Mouse (Mus musculus) liver, embryonic 16.5 days (tissue): ENCODE results near the gene Ccdc62. TPM values are rescaled to one million over a fixed set of nuclear protein-coding genes. Genes with fewer than 3 reads are reported as not detected.
A peak's percentile ranks its signal among the peaks of the same experiment; 100 is the strongest.

Experiments
- ATAC-seq: fragments of 200-750 bp; cut with Nextera tagmentation; 2 replicates; pipeline ENCODE4 v1.8.0; 2017; ENCODE audit warnings: low read depth, mild to moderate bottlenecking, moderate number of reproducible peaks, moderate library complexity
- H3K27ac ChIP-seq: fragments of 300-500 bp; sonication (generic); 2 replicates; pipeline ENCODE4 v1.5.1; 2014; ENCODE audit warnings: mild to moderate bottlenecking, low read length
- H3K27me3 ChIP-seq: fragments of 300-500 bp; sonication (generic); 2 replicates; pipeline ENCODE4 v1.6.1; 2014; ENCODE audit warnings: low read depth, low read length, mixed read lengths; ENCODE audit not compliant: control insufficient read depth, insufficient read depth
- H3K36me3 ChIP-seq: fragments of 300-500 bp; sonication (generic); 2 replicates; pipeline ENCODE4 v1.6.1; 2014; ENCODE audit warnings: mild to moderate bottlenecking; ENCODE audit not compliant: control insufficient read depth, insufficient read depth
- H3K4me1 ChIP-seq: fragments of 300-500 bp; sonication (generic); 2 replicates; pipeline ENCODE4 v1.6.1; 2014; ENCODE audit warnings: low read depth, low read length, mixed read lengths; ENCODE audit not compliant: control insufficient read depth
- H3K4me2 ChIP-seq: fragments of 300-500 bp; sonication (generic); 2 replicates; pipeline ENCODE4 v1.6.1; 2014; ENCODE audit warnings: low read depth, low read length, mixed read lengths
- H3K4me3 ChIP-seq: fragments of 300-500 bp; sonication (generic); 2 replicates; pipeline ENCODE4 v1.5.1; 2014; ENCODE audit warnings: low read depth, mild to moderate bottlenecking, low read length
- H3K9ac ChIP-seq: fragments of 300-500 bp; sonication (generic); 2 replicates; pipeline ENCODE4 v1.6.1; 2014; ENCODE audit warnings: low read depth, low read length
- H3K9me3 ChIP-seq: fragments of 300-500 bp; sonication (generic); replicated peaks from 2 replicates; pipeline ENCODE4 v1.6.1; 2016; ENCODE audit warnings: low read length; ENCODE audit not compliant: control insufficient read depth
- WGBS: fragments of 180-500 bp; shearing (Covaris S2); extraction: QIAGEN DNeasy Blood & Tissue Kit; methylation state at CpG from one replicate; pipeline ENCODE4 v1.1.7; 2014; ENCODE audit not compliant: insufficient replicate concordance; 5-methylcytosine and 5-hydroxymethylcytosine counted together
- microRNA-seq: library from miRNA; unstranded; fragments of <30 nt; microRNA quantifications from one replicate; pipeline ENCODE4, GENCODE M21; 2016
- polyA plus RNA-seq: library from polyadenylated mRNA; unstranded; fragments of >200 nt; fragmentation: Nextera tagmentation; extraction: Ambion mirVana; gene quantifications from 2 replicates; pipeline ENCODE4 v1.2.1, GENCODE M21; 2015

Gene Ccdc62
- polyA plus RNA-seq, 1 experiment from 2014 or later, result 2.2 TPM

DNA sequence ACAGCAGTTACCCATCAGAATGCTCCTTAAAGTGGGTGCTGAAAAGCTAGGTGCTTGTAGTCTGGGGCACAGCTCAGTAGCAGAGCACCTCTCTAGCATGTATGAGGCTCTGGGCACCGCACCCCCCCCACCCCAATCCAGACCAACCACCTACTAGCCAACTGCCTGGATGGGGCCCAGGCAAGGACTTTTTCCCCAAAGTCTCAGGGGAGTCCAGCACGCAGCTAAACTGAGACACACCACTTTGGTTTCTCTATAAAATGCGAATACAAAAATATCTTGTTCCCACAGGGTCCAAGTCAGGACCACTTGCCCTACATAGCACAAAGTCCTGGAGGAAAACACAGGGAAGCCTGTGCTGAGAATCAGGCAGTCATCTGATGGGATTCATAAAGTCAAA is 83.7 kb downstream of the Ccdc62 start:
- no peaks in the 10 kb centered on the region for H3K9me3 ChIP-seq
- 75% methylated on average over 3 of the region's 3 CpGs for WGBS
- no peak overlapping the region for H3K4me3 ChIP-seq
- H3K27ac ChIP-seq, result no peak overlapping the region
- peaks cover 90% of the 10 kb centered on the region for H3K4me1 ChIP-seq
- no peak for ATAC-seq
- no peak overlapping the region for H3K9ac ChIP-seq
- no peak overlapping the region for H3K4me2 ChIP-seq
- H3K27me3 ChIP-seq, result no peaks in the 10 kb centered on the region
- H3K36me3 ChIP-seq, result peaks cover 4% of the 10 kb centered on the region; the same call in 1 of the 2 replicates

GRCm38 (mm10) chr5:124014791-124015251 is 84.3 kb downstream of the Ccdc62 start:
- H3K4me3 ChIP-seq, result no peak overlapping the region
- no peak for ATAC-seq
- H3K27ac ChIP-seq, result 0 out of 2 replicates have a peak overlapping the region, but pooled peaks have one; percentile 21
- no peaks in the 10 kb centered on the region for H3K9me3 ChIP-seq
- peaks cover 92% of the 10 kb centered on the region for H3K4me1 ChIP-seq
- H3K9ac ChIP-seq, result no peak overlapping the region
- H3K36me3 ChIP-seq, result peaks cover under 1% of the 10 kb centered on the region; the same call in 1 of the 2 replicates
- H3K27me3 ChIP-seq, result no peaks in the 10 kb centered on the region
- no peak overlapping the region for H3K4me2 ChIP-seq
- 48% methylated on average over 11 of the region's 11 CpGs for WGBS

DNA sequence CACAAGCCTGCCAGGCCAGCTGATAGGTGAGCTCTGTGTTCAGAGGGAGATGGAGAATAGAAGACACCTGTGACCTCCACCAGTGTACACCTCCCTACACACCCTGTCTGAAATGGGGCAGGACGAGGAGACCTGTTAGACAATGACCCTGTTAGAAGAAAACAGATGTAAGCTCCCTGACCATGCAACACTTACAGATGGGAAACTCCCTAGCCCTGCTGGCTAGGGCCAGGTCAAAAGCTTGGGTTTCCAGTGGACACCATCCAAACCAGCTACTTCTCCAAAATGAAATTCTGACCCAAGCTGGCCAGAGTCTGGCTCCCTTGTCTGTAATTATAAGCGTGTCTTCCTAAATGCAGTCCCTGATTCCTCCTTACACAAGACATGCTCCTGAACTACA is 85.2 kb downstream of the Ccdc62 start:
- H3K4me2 ChIP-seq, result no peak overlapping the region
- H3K4me1 ChIP-seq, result peaks cover 91% of the 10 kb centered on the region
- no peak overlapping the region for H3K27ac ChIP-seq
- no peaks in the 10 kb centered on the region for H3K9me3 ChIP-seq
- H3K27me3 ChIP-seq, result no peaks in the 10 kb centered on the region
- H3K9ac ChIP-seq, result no peak overlapping the region
- H3K36me3 ChIP-seq, result 0 out of 2 replicates have a peak, but pooled peaks cover 2% of the 10 kb centered on the region
- no peak overlapping the region for H3K4me3 ChIP-seq
- ATAC-seq, result no peak
- WGBS, result 67% methylated on average over 2 of the region's 2 CpGs

DNA sequence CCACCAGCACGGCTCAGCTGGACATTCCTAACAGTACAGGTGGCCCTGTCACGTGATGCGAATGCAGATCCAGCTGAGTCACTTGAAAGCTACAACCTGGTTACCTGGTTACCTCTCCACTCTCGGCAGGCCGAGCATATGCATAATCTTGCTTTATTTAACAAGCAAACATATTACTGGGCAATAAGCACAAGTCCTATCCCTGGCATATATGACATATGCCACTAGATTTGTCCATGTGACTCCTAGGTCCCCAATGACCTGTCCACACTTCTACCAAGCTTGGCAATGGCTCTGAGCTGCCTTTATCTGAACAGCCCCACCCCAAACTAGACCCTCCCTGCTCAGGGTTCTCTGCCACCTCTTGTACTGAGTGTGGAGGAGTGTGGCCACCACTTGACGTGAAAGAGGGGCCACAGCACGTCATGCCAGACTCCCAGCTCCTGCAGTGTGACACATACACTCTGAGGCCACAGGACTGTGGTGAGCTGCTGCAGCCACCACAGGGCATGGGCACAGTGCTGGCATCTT is 85.9 kb downstream of the Ccdc62 start:
- no peak overlapping the region for H3K4me3 ChIP-seq
- no peak for ATAC-seq
- WGBS, result 65% methylated on average over 7 of the region's 7 CpGs
- H3K4me2 ChIP-seq, result no peak overlapping the region
- no peaks in the 10 kb centered on the region for H3K9me3 ChIP-seq
- no peak overlapping the region for H3K9ac ChIP-seq
- H3K4me1 ChIP-seq, result peaks cover 91% of the 10 kb centered on the region
- H3K27ac ChIP-seq, result no peak overlapping the region
- no peaks in the 10 kb centered on the region for H3K27me3 ChIP-seq
- 0 out of 2 replicates have a peak, but pooled peaks cover 2% of the 10 kb centered on the region for H3K36me3 ChIP-seq

- no peak overlapping the region for H3K4me2 ChIP-seq
- WGBS, result 59% methylated on average over 9 of the region's 9 CpGs
- peak overlapping the region; percentile 1; the same call in 1 of the 2 replicates for H3K27ac ChIP-seq
These were observed 87.5 kb downstream of the Ccdc62 start for GRCm38 (mm10) chr5:124017941-124018340.

DNA sequence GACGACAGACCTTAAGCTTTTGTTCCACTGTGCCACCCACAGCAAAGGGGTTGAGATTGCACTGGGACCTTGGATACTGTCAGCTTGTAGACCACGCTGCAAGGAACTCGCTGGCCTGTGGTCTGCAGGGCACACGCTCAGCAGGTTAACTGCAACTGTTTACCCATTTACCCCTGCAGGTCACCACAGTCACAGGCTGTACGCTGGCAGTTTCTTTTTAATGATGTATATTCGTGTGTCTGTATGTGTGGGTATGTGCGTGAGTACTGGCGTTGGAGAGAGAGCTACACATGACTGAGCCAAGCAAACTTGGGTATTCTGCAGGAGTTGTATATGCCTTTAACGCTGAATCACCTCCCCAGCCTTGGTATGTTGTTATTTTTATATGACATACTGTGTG is 88.2 kb downstream of the Ccdc62 start:
- no peak overlapping the region for H3K9ac ChIP-seq
- no peak overlapping the region; the same call in 1 of the 2 replicates for H3K4me2 ChIP-seq
- H3K9me3 ChIP-seq, result no peaks in the 10 kb centered on the region
- WGBS, result 37% methylated on average over 9 of the region's 9 CpGs
- no peaks in the 10 kb centered on the region for H3K27me3 ChIP-seq
- no peak for ATAC-seq
- 0 out of 2 replicates have a peak, but pooled peaks cover 2% of the 10 kb centered on the region for H3K36me3 ChIP-seq
- peak overlapping the region; percentile 1; the same call in 1 of the 2 replicates for H3K27ac ChIP-seq
- no peak overlapping the region for H3K4me3 ChIP-seq
- H3K4me1 ChIP-seq, result peaks cover 88% of the 10 kb centered on the region

More at GRCm38 (mm10) chr5:124017941-124018340, 87.5 kb downstream of the Ccdc62 start:
- Histone ChIP-seq H3K9ac (no peak overlapping the region), H3K4me3 (no peak overlapping the region), H3K36me3 (0 out of 2 replicates have a peak, but pooled peaks cover 2% of the 10 kb centered on the region), H3K27me3 (no peaks in the 10 kb centered on the region), H3K4me1 (peaks cover 88% of the 10 kb centered on the region), H3K9me3 (no peaks in the 10 kb centered on the region)
- ATAC-seq, result no peak

Small RNA genes lying within 50 kb of the gene (microRNA-seq; reads per million reads assigned to microRNA genes)
- gene Mir7032, result 0.98 reads per million

Other genes starting within 250 kb of the Ccdc62 start
- gene Clip1, start 246.1 kb upstream of the Ccdc62 start, polyA plus RNA-seq, result 10.7 and 11.0 TPM in 2 replicates
- gene Zcchc8, start 209.6 kb upstream of the Ccdc62 start, polyA plus RNA-seq, result 27.0 and 27.7 TPM in 2 replicates
- gene Rsrc2, start 181.3 kb upstream of the Ccdc62 start, polyA plus RNA-seq, result 35.2 and 39.2 TPM in 2 replicates
- 23.2 and 23.9 TPM in 2 replicates for gene Kntc1, start 181.0 kb upstream of the Ccdc62 start, polyA plus RNA-seq
- 0.28 and 0.45 TPM in 2 replicates for gene Hcar2, start 65.2 kb upstream of the Ccdc62 start, polyA plus RNA-seq
- 0.08 and 0.15 TPM in 2 replicates for gene Hcar1, start 50.7 kb upstream of the Ccdc62 start, polyA plus RNA-seq
- gene Denr, start 23.5 kb upstream of the Ccdc62 start, polyA plus RNA-seq, result 37.6 and 40.6 TPM in 2 replicates
- gene Gm43518, start 3.3 kb upstream of the Ccdc62 start, polyA plus RNA-seq, result 1.3 and 1.7 TPM in 2 replicates
- 12.4 and 16.3 TPM in 2 replicates for gene Hip1r, start 42.9 kb downstream of the Ccdc62 start, polyA plus RNA-seq
- 14.3 and 16.3 TPM in 2 replicates for gene Vps37b, start 101.6 kb downstream of the Ccdc62 start, polyA plus RNA-seq
- 6.4 and 6.7 TPM in 2 replicates for gene Abcb9, start 165.1 kb downstream of the Ccdc62 start, polyA plus RNA-seq
- gene Ogfod2, start 181.6 kb downstream of the Ccdc62 start, polyA plus RNA-seq, result 15.0 and 15.7 TPM in 2 replicates
- 46.9 and 47.9 TPM in 2 replicates for gene Arl6ip4, start 185.4 kb downstream of the Ccdc62 start, polyA plus RNA-seq